Mouse (Mus musculus): ENCODE measurements at regions not wholly inside any gene's neighbourhood (a gene's known extent, or its start where the extent isn't known, plus 50 kb on each side); places are given as distances from the start of the nearest gene placed in this dataset.
"Not testable (repeated sequence)": the region's sequence is repeated elsewhere in the genome, so short reads cannot be mapped to it uniquely, and the experiment has no call there.

DNA sequence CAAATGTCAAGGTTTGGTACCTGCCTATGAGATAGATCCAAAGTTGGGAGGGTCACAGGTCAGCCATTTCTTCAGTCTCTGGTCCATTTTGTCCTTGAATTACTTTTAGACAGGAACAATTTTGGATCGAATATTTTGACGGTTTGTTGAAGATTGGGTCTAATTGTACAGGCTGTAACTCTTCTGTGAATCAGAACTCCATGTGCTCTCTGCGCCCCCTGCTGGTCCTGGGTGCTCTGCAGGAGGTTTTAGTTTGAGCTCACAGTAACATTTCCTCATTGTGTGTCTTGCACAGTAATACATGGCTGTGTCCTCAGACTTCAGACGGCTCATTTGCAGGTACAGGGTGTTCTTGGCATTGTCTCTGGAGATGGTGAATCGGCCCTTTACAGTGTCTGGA is 158.1 kb downstream of the Adam6a start:
- not testable (repeated sequence) for DNase-seq (ENCODE audit: low spot score)

DNA sequence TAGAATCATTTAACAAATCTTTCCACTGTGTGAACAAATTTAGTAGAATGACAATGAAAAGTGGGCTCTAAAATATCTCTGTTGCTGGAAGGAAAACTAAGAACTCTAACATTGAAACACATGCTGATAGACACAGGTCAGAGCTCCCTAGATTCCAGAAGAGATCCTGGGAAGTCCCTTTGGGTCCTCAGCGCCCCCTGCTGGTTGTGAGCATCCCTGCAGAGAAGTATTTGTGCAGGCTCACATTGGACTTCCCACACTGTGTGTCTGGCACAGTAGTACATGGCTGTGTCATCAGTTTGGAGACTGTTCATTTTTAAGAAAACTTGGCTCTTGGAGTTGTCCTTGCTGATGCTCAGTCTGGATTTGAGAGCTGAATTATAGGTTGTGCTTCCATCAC is 172.7 kb downstream of the Adam6a start:
- DNase-seq (ENCODE audit: low spot score), result peak; percentile 7

DNA sequence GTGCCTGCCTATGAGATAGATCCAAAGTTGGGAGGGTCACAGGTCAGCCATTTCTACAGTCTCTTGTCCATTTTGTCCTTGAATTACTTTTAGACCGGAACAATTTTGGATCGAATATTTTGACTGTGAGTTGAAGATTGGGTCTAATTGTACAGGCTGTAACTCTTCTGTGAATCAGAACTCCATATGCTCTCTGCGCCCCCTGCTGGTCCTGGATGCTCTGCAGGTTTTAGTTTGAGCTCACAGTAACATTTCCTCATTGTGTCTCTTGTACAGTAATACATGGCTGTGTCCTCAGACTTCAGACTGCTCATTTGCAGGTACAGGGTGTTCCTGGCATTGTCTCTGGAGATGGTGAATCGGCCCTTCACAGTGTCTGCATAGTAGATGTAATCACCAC is 192.1 kb downstream of the Adam6a start:
- DNase-seq (ENCODE audit: low spot score), result peak; percentile 5

DNA sequence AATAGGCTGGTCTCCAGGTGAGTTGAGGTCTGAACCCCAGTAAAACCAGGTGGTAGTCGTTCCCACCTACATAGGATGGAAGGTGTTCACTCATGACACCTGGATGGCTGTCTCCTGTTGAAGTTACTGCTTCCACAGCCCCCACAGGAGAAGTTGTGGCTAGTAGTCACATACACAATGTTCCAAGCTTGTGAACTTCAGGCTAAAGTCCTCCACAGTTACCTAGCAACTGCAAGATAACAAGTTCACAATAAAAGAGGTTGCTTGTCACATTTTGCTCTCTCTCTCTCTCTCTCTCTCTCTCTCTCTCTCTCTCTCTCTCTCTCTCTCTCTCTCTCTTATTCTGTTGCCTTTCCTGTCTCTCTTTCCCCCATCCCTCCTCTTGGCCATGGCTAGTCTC is 202.6 kb downstream of the Adam6a start:
- no peak for DNase-seq (ENCODE audit: low spot score)

DNA sequence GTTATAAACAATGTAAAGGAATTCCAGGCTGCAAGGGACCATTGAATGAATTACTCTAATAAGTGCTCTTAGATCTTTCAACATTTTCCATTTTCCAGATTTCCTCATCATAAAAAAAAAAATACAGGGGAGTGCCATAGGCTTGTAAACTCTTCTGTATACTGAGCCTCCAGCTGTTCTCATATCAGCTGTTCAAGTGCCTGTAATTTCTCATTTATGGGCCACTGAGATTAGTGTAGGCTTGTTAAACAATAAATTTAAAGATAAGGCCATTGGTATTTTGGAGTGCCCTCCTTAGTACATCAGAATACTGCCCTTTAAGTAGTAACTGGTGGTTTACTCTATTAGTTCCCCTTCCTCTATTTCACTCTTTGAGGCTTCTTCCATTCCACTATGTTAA is 204.3 kb downstream of the Adam6a start:
- DNase-seq (ENCODE audit: low spot score), result no peak

DNA sequence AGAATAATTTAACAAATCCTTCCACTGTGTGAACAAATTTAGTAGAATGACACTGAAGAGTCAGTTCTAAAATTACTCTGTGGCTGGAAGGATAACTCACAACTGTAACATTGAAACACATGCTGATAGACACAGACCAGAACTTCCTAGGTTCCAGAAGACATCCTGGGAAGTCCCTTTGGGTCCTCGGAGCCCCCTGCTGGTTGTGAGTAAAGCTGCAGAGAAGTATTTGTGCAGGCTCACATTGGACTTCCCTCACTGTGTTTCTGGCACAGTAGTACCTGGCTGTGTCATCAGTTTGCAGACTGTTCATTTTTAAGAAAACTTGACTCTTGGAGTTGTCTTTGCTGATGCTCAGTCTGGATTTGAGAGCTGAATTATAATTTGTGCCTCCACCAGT is 225.9 kb downstream of the Adam6a start:
- DNase-seq (ENCODE audit: low spot score), result no peak

DNA sequence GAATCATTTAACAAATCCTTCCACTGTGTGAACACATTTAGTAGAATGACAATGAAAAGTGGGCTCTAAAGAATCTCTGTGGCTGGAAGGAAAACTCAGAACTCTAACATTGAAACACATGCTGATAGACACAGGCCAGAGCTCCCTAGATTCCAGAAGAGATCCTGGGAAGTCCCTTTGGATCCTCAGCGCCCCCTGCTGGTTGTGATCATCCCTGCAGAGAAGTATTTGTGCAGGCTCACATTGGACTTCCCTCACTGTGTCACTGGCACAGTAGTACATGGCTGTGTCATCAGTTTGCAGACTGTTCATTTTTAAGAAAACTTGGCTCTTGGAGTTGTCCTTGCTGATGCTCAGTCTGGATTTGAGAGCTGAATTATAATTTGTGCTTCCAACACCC is 252.2 kb downstream of the Adam6a start:
- DNase-seq (ENCODE audit: low spot score), result peak; percentile 18

DNA sequence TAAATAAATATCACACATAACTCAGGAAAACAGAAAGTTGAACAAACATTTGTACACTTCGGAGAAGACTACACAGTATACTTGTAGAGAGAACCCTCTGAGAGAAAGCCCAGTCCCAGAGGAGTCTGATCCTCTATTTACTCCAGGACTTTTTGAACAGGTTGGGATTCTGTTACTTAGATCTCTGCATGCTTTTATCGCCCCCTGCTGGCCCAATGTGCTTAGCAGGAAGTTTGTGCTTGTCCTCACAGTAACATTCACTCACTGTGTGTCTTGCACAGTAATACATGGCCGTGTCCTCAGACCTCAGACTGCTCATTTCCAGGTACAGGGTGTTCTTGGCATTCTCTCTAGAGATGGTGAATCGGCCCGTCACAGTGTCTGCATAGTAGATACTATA is 282.7 kb downstream of the Adam6a start:
- DNase-seq (ENCODE audit: low spot score), result peak; percentile 0

DNA sequence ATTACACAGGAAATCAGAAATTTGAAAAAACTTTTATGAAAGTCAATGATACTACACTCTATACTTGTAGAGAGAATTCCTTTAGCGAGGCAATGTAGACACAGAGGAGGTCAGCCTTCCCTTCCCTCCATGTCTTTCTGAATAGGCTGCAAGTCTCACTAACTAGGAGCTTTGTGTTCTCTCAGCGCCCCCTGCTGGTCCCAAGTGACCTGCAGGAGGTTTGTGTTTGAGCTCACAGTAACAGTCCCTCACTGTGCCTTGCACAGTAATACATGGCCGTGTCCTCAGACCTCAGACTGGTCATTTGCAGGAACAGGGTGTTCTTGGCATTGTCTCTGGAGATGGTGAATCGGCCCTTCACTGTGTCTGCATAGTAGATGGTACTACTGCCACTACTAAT is 315.2 kb downstream of the Adam6a start:
- DNase-seq (ENCODE audit: low spot score), result peak; percentile 16

DNA sequence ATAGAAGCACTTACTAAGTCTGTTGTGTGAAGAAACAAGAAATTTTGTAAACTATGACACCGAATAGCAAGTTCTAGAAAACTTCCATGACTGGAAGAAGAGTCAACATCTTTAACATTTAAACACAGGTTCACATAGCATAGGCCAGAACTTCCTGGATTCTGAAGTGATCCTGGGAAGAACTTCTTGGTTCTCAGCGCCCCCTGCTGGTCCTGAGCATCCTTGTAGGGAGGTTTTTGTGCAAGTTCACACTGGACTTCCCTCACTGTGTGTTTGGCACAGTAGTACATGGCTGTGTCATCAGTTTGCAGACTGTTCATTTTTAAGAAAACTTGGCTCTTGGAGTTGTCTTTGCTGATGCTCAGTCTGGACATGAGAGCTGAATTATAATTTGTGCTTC is 335.1 kb downstream of the Adam6a start:
- DNase-seq (ENCODE audit: low spot score), result peak; percentile 40

DNA sequence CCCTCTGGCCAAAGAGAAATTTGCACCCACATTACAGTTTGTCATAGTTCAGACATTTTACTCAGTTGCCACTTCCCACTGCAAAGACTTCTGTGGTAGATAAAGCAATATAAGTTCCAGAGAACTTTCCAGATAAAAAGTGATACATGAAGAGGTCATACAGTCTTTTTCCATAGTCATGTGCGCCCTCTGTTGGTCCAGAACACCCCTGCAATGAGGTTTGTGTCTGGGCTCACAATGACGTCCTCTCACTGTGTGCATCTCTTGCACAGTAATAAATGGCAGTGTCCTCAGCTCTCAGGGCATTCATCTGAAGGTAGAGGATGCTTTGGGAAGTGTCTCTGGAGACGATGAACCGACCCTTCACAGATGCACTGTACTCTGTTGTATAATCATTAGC is 352.4 kb downstream of the Adam6a start:
- DNase-seq (ENCODE audit: low spot score), result no peak

DNA sequence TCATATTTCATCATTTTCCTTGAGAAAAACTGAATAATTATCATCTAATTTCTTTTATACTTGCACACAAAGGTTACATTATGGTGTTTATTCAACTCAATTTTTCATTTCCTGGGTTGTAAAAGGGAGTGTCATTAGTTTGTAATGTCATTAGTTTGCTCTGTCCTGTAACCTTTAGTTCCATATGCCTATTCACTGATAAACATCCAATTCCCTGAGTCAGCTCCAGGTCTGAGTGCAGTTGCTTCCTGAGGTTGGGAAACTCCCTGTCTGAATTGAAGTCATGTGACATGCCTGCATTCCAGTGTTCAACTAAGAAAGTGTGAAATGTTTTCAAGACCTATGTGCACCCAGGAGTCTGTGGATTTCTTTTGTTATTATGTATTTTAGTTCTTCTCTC is 362.8 kb downstream of the Adam6a start:
- no peak for DNase-seq (ENCODE audit: low spot score)

DNA sequence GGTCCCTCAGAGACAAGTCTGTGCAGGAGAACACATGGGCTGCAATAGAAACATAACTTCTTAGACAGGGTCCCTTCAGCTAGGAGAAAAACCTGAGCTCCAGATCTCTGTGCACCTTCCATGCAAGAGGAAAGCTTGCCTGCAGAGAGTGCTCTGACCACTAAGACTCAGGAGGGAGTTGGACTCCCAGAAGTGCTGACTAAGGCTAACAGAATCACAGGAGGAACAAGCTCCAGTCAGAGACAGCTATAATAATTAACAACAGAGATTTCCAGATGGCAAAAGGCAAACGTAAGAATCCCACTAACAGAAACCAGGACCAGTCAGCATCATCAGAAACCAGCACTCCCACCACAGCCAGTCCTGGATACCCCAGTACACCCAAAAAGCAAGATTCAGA is 364.0 kb downstream of the Adam6a start:
- no peak for DNase-seq (ENCODE audit: low spot score)

DNA sequence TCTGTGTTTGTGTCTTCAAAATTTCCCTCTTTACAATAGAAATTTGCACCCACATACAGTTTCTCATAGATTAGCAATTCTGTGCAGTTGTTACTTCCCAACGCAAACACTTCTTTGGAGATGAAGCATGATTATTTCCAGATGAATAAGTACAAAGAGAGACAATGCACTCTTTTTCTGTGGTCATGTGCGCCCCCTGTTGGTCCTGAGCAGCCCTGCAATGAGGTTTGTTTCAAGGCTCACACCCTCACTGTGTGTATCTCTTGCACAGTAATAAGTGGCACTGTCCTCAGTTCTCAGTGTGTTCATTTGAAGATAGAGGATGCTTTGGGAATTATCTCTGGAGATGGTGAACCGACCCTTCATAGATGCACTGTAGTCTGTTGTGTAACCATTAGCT is 368.1 kb downstream of the Adam6a start:
- peak; percentile 0 for DNase-seq (ENCODE audit: low spot score)

DNA sequence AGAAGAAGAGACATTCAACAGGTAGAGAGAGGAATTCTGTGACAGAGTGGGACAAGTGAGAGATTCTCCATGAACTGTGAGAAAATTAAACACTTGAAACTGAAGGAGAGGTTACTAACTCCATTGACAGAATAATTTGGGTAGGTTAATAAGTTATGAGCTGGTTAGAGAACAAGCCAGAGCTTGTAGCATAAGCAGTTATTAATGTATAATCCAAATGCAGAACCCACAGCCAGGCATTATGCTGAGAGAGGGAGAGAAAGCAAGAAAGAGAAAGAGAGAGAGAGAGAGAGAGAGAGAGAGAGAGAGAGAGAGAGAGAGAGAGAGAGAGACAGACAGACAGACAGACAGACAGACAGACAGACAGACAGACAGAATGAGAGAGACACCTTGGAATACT is 397.0 kb downstream of the Adam6a start:
- DNase-seq (ENCODE audit: low spot score), result no peak

DNA sequence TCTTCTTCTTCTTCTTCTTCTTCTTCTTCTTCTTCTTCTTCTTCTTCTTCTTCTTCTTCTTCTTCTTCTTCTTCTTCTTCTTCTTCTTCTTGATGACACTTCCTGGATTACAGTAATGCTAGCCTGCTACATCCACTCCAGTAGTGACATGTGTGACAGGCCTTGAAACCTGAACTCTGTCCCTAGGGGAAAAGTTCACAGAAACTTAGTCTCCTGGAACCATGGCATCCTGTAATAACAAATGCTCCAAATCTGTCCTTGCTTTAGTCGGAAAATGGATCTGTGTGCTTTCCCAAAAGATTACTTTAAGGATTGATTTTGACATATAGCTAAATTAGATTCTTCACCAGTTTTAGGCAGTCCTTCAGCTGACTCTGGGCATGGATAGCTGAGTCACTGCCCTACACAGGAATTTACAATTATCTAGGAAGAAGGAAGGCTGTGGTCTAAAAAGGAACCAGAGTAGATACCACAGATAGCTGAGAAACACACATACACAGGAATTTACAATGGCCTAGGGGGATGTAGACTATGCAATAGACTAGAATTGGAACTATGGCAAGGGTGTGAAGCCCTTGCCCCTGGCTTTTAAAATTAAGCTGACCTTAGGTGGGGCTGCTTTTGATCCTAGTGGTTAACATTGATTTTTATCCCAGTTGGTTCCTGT is 400.1 kb downstream of the Adam6a start:
- DNase-seq (ENCODE audit: low spot score), result not testable (repeated sequence)

DNA sequence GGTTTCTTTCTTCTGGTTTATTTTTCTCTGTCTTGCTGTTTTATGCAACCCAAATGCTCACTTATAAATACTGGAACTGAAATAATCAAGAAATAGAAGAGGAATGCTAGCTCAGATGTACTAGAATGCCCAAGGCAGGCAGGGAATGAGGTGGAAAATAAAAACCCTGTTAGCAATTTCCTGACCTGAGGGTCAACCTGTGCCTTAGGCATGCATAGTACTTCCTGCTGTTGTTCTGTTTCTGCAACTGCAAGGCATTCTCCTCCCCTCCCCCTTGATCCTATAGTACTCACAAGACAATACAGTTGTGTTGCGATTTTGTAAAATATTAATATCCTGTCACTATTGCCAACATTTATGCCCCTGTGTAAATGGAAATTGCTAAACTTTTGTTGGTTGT is 402.1 kb downstream of the Adam6a start:
- not testable (repeated sequence) for DNase-seq (ENCODE audit: low spot score)

DNA sequence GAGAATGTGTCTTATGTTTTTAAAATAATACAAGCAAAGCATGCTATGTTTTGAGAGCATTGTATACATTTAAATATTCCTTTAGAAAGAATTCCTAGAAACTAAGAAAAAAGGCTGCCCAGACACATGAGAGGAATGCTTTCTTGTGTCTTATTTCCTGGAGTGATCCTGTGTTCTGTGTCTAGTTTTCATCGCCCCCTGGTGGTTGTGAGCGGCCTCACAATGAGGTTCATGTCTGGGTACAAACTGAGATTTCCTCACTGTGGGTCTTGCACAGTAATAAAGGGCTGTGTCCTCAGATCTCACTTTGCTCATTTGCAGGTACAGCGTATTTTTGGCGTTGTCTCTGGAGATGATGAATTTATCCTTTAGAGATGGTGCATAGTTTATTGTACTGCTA is 404.3 kb downstream of the Adam6a start:
- peak; percentile 22 for DNase-seq (ENCODE audit: low spot score)

DNA sequence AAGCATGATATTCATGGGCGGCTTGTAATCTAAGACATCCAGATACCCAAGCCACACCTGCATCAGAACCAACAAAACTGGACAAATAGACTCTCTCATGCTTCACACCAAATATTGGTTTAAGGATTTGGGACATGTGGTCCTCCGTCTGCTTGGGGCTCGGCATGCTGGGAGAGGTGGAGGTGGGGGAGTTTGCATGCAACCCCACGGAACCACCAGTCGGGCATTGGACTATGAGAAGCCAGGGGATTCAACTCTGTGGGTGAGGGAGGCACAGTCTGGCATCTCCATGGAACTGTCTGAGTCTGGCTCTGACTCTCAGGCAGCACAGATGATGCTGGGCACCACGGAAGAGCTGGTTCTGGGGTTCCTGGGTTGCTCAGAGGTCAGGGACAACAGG is 430.6 kb downstream of the Adam6a start:
- DNase-seq (ENCODE audit: low spot score), result no peak

DNA sequence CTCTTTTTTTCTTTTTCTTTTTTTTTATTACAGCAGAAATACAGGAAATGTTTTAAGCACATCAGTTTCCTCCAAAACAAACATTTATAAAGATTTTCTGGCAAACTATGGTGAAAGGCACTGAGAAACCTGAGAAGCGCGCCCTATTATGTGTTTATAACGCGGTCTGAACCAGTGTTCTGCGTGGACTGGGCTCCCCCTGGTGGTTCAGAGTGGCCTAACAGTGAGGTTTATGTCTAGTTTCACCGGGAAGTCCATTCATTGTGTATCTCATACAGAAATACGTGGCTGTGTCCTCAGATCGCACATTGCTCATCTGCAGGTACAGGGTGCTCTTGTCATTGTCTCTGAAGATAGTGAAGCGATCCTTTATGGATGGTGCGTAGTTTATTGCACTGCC is 437.9 kb downstream of the Adam6a start:
- DNase-seq (ENCODE audit: low spot score), result peak; percentile 34

DNA sequence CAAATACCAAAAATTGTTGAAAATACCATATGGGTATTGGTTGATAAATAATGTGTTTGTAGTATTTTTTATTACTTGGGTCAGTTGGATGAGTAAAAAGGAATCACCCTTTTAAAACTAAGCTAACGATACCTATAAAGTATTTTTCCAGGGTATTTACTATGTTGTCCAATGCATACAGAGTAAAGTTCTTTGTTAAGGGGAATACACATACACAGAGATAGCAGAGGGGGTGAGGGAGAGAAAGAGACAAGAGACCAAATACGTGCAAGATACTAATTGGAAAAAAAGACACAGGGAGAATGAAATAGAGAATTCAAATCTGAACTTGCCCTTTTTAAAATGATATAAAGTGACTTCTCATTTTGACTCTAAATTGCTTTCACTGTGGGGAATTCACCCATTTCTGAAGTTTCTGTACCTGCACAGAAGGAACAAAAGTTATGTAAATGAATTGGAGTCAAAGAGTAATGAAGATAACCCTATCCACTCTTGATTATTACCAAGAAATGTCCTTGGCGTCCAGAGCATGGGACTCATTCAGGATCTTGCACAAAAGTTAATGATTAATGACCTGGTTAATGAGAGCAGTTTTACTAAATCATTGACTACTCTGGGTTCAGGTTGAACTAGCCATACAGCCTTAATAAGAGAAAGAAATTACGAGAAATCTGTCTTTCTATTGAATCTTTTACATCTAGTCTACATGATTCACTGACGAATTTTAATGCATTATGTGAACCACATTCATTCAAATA is 443.7 kb downstream of the Adam6a start:
- no peak for DNase-seq (ENCODE audit: low spot score)

DNA sequence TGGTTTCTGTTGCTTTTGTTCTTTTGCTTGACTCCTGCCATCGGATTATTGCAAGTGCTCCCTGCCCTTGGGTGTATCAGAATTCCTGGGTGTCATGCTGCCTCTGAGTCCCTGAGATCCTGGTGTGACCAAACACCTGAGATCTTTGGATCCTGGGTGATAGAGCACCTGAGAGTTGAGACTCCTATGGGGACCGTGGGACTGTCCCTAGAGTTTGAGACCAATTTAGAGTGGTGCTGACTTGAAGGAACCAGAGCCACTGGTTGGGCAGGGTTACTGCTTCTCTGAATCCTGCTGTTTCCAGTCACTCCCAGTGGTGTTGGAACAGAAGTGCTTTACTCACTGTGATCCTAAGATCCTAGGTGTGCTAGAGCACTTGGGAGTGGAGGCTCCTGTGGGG is 448.7 kb downstream of the Adam6a start:
- no peak for DNase-seq (ENCODE audit: low spot score)

DNA sequence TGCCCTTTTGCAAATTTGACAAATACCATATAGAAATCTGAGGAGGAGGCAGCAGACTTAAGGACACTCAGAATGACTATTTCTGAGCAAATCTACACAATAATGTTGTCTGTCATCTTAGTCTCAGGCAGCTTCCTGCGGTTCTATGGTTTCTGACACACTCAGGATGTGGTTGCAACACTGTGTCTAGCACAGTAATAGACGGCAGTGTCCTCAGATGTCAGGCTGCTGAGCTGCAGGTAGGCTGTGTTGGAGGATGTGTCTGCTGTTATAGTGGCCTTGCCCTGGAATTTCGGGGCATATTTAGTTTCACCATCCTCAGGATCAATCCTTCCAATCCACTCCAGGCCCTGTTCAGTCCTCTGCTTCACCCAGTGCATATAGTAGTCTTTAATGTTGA is 450.6 kb downstream of the Adam6a start:
- not testable (repeated sequence) for DNase-seq (ENCODE audit: low spot score)

DNA sequence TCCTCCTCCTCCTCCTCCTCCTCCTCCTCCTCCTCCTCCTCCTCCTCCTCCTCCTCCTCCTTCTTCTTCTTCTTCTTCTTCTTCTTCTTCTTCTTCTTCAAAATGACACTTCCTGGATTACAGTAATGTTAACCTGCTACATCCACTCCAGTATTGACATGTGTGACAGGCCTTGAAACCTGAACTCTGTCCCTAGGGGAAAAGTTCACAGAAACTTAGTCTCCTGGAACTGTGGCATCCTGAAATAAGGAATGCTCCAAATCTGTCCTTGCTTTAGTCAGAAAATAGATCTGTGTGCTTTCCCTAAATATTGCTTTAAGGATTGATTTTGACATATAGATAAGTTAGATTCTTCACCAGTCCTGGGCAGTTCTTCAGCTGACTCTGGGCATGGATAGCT is 464.8 kb downstream of the Adam6a start:
- not testable (repeated sequence) for DNase-seq (ENCODE audit: low spot score)
